Mouse (Mus musculus) retina, postnatal 1 day (tissue): ENCODE measurements at regions not wholly inside any gene's neighbourhood (a gene's known extent, or its start where the extent isn't known, plus 50 kb on each side); places are given as distances from the start of the nearest gene placed in this dataset.

ENCODE experiments used
- DNase-seq: peaks from one replicate; pipeline ENCODE4 v3.0.0-alpha.2; 2012

DNA sequence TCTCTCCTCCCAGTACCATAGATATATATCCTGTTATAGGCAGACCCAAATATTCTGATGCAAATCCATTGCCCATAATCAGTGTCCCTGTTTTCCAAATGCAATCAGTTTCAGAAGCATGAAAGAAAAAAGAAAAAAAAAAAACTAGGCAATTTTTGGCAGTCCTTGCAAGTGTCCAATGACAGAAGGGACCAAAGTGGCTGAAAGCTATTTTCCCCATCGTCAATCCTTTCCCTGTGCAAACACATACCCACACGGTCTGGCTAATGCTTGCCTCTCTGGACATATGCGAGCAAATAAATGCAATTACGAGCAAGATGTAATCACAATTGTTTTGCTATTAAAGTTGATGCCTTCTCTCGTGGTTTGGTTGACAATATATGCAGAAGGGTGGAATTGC lies 288.9 kb upstream of the Dynlrb2 start:
- DNase-seq: no peak

- no peak for DNase-seq
These were observed 289.4 kb upstream of the Dynlrb2 start for GRCm38 (mm10) chr8:116215286-116215860.

DNA sequence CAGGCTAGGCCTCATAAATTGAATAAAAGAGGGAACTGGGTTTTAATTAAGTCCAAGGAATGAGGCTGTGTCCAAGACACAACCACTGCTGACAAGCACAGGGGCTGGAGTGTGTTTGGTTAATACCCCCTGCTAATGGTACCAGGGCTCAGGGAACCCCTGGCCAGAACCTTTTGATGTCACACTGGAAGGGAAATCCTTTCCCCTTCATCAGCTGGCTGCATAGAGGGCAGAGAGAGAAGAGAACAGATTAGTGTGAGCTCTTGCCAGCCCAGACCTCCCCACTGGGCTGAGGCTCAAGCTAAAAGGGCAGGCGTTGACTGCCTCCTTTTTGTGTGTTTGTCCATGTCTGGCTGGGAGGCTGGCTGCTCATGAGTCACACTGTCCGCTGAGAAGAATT lies 301.1 kb upstream of the Dynlrb2 start:
- DNase-seq: peak; percentile 69

DNA sequence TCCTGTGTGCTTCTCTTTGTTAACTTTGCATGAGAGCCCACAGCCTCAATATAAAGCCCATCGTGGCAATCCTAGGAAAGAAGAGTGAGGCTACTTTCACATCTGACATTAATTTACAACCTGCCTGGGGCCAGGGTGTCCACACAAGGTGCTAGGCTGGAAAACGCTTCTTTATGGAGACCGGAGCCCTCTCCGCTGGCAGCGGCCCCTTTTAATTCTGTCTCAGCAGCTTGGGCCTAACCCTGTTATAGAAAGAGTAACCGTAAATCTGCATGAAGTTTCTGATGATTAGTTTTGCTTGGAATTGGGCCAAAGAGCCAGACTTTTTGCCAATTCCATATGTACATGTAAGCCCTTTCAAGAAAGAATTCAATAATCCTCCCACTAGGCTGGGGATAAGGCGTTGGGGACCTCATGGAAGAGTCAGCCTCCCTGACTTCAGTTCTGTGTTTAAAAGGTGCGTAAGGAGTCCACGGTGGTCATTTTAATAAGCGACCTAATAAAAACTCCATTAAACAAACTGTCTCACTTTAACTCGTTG lies 304.2 kb upstream of the Dynlrb2 start:
- no peak for DNase-seq

GRCm38 (mm10) chr8:116196623-116197184 lies 308.1 kb upstream of the Dynlrb2 start:
- DNase-seq: no peak

DNA sequence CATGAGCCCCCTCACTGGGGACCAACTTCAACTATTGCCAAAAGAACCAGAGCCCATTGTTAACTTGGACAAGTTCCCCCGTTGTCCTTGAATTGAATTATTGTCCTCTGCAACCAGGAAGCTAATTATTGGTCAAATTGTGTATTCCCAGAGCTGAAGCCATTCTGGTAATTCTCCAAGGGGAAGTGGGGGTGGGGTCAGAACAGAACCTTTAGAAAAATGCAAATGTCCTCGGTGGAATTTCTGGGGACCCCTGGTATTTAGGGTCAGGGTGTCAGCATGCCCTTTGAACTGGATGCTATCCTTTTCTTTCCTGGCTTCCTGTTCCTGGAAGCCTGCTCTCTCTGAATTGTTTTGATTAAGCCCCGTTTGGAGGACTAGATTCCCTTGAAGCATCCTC lies 312.7 kb upstream of the Dynlrb2 start:
- DNase-seq: no peak

GRCm38 (mm10) chr8:116185206-116185605 lies 319.6 kb upstream of the Dynlrb2 start:
- no peak for DNase-seq

- peak; percentile 86 for DNase-seq
These were observed 320.5 kb upstream of the Dynlrb2 start for GRCm38 (mm10) chr8:116184241-116184640.

DNA sequence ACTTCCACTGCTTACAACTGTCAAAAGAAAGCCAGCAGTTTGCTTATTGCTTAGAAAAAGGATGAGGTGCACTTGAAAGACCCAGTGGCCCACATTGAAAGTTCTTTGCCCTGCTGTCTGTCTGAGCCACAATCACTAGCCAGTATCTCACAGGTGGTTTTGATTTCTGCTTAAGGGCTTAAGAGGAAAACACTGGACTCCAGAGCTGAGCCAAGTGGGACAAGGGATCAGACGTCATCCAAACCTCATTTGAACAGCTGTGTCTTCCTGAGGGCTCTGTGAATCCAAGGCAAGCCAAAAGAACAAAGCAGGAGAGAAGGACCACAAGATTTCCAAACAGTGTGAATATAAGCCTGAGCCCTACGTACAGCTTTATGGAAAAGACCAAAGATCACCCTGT lies 326.8 kb upstream of the Dynlrb2 start:
- DNase-seq: no peak

DNA sequence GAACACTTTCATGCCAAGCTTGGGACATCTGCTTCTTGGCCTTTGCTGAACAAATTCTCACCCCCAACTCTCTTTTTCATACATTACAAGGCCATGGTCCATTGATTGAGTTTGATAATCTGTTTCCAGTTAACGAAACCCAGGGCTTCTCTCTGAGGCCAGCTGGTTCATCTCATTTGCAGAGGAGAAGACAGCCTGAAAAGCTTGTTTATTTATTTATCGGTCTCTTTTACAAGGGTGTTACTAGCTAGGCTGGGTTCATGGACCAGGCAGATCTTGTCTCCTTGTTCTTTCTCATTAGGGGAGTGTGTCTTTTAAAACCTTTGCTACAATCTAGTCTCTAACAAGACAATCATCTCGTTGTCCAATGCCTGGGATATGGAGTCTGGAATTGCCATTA lies 329.9 kb upstream of the Dynlrb2 start:
- DNase-seq: no peak

- no peak for DNase-seq
These were observed 330.8 kb upstream of the Dynlrb2 start for GRCm38 (mm10) chr8:116173961-116174360.

DNA sequence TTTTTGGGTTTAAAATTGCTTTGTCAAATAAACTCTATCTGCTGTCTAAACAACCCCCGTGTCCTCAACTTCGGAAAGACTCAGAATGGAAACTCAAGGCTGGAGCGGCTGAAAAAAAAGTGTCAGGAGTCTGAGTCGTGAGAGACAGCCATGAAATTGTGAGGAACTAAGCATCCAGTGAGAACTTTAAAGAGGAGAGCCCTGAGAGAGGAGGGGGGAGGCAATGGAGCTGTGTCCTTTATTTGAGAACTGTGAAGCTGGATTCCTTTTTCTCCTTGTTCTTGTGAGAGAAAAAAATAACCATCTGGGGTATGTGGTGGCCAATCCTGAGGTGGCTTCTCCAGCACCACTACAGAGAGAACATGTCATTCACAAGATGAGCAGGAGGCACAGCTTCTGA lies 336.9 kb upstream of the Dynlrb2 start:
- DNase-seq: no peak

GRCm38 (mm10) chr8:116164989-116165299 lies 339.8 kb upstream of the Dynlrb2 start:
- no peak for DNase-seq

- peak; percentile 29 for DNase-seq
These were observed 340.4 kb upstream of the Dynlrb2 start for GRCm38 (mm10) chr8:116164190-116164988.

DNA sequence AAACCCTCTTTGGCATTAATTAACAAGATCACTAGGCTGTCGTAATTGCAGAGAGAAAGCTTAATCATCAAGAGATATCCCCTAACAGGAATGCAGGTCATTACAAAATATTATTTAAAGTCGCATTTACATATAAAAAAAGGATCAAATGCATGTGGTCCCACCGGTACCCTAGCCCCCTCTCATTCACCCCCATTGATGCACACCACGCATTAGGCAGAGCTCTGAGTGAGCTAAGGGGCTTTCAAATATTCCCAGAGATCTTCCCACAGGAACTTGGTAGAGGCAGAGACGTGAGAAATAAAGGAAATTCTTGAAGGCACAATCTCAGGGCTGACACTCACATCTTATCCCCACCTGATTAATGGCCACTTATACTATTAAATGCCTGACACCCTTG lies 343.8 kb upstream of the Dynlrb2 start:
- no peak for DNase-seq

DNA sequence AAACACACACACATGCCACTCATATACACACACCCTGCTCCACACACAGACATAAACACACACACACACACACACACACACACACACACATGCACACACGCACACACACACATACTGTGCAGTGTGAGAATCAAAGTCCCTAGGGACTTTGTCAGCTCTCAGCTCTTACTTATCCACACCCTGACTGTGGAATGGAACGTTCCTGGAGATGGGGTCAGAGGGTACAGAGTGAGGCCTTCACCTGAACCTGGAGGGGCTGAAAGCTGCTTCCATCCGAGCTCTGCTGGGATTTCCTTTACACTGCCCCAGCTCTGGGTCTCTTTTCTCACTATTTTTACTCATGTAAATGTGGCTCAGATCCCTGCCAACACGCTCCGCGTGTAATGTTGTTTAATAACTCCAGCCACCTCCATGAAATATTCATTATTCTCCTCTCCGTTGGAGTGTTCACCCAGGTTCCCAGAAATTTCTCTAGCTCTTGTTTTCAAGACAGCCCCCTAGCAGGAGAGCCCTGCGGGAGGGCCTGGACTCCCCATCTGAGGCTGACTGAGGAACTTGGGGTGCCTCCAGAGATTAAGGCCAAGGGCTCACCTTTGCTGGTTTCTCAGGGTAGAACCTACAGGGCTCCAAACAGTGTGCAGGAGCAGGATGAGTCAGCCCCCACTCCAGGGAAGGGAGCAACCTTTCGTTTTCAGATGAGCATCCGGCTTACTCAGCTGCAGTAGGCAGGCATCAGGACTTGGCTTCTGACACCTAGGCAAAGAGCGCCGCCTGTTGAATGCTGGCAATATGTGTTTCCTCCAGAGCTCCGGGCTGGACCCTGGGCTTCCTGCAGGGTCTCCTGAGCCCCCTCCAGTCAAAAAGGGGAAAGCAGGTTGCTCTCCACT lies 360.8 kb upstream of the Dynlrb2 start:
- DNase-seq: peak; percentile 78

DNA sequence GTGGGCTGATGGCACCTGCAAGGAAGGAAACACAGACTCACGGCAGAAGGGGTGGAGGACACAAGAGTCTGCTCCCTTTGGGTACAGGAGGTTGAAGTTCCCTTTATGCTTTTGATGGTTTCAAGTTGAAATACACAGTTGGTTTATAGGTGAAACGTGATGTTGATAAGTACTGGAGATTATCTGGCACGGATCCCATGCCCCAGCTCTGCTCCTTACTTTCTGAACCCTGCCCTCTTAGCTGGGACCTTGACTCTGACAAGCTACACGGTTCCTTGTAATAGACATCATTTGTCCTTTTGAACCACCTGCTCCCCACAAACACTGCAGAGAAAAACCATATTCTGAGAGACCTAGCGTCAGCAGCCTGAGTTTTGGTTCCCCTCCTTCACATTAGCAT lies 363.4 kb upstream of the Dynlrb2 start:
- no peak for DNase-seq

- no peak for DNase-seq
These were observed 364.8 kb upstream of the Dynlrb2 start for GRCm38 (mm10) chr8:116139934-116140333.

GRCm38 (mm10) chr8:116137765-116138164 lies 367.0 kb upstream of the Dynlrb2 start:
- DNase-seq: no peak

DNA sequence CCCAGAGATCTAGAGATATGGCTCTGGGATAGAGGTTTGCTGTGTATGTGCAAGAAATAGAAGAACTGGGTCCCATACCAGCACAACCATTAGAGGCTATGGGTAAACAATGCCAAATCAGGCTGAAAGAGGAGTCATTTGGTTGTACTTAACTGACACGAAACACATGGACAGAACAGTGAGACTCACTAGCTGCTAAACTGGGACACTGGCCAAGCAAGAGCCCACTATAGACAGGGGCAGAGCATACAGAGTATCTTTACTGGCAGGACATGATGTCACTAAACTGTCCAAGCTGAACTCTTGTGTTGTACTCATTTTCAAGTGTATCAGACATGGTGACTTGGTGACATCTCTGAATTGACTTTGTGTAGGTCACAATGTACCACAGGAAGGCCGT lies 371.3 kb upstream of the Dynlrb2 start:
- no peak for DNase-seq

- DNase-seq: no peak
These were observed 371.7 kb upstream of the Dynlrb2 start for GRCm38 (mm10) chr8:116133084-116133483.

DNA sequence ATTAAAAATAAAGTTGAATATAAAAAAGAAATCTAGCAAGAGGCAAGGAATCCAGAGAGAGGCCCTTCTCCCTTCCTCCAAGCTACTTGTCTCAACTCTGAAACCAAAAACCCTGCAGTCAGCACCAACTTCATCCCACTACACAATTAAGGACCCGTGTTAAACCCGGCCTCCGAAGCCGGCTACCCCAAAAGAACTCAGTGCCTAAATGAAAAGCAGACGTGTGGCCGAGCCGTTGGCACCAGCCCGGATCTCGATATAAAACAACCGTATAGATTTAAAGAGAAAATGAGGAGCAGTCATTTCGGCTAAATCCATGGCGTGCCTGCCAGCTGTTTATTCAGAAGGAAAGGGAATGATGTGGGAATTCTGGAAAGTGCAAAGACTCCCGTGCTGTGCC lies 384.7 kb upstream of the Dynlrb2 start:
- no peak for DNase-seq

GRCm38 (mm10) chr8:116117919-116118318 lies 386.9 kb upstream of the Dynlrb2 start:
- DNase-seq: no peak
